In the genomic region with DNA sequence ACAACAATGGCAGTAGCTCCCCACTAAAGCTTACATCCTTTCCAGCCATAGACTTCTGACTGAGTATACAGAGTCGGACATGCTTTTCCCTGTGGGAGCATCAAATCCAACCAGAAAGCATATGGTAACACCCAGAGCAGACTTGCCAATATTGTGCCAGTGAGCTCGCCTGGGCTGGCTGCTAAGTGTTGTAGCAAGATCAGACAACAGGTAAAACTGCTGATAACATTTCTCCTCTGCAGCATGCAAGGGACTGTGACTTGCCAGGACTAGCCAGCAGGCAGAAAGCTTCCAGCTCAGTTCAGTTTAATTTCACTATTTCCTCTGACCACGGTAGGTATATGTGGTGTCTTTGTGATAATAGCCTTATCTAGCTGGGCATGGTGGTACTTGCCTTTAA, we compare ENCODE assay signal across 40 mouse cellular contexts. TPM values are rescaled to one million over a fixed set of nuclear protein-coding genes. Genes with fewer than 3 reads are reported as not detected.
"Had no signal": no experiment of that assay in that cellular context is flagged by ENCODE, and none has a peak within 500 bp of the region (broad histone marks: within the 10 kb centered on the region; RNA-seq: fewer than 3 reads in every experiment).

No protein-coding gene starts in this region.

- DNase-seq: heart, postnatal 10 days; heart, postnatal 14 days; heart, postnatal 36 days; heart, postnatal 4 days; kidney, adult 11 months; kidney, adult 18-20 months; kidney, adult 2 months; kidney, adult 8-10 months; kidney, adult 9 months; kidney, postnatal 10 days; kidney, postnatal 14 days; kidney, postnatal 25 days; kidney, postnatal 36 days; kidney, postnatal 4 days; layer of hippocampus, adult 9-11 months; layer of hippocampus, postnatal 36 days had no signal

RNA-seq across cellular contexts. Expression of gene Vrtn, which starts 9.0 kb away (rescaled TPM):
- polyA plus RNA-seq: heart, embryonic 10.5 days; heart, embryonic 11.5 days; heart, embryonic 12.5 days; heart, embryonic 13.5 days; heart, embryonic 14.5 days; heart, embryonic 15.5 days; heart, postnatal 0 days; hindbrain, embryonic 10.5 days; hindbrain, embryonic 11.5 days; hindbrain, embryonic 12.5 days; hindbrain, embryonic 13.5 days; hindbrain, embryonic 14.5 days; hindbrain, embryonic 16.5 days; hindbrain, postnatal 0 days; inflammation-experienced regulatory T-cells, adult 6 months; intestine, embryonic 14.5 days; intestine, embryonic 15.5 days; intestine, embryonic 16.5 days; intestine, postnatal 0 days; kidney, adult 2 months; kidney, embryonic 14.5 days; kidney, embryonic 15.5 days; kidney, embryonic 16.5 days; kidney, postnatal 0 days; large intestine, adult 2 months had no signal
